Comparison of ENCODE assay signal across 8 mouse cellular contexts in genomic region chr5:113309491-113310376, GRCm38 (mm10). TPM values are rescaled to one million over a fixed set of nuclear protein-coding genes. Genes with fewer than 3 reads are reported as not detected.
DNase-seq lines count a peak whose midpoint lies in the region; ATAC-seq and TF ChIP-seq lines count a peak whose summit lies in the region.

No protein-coding gene starts in this region.

- H3K9me3 ChIP-seq in lung, embryonic 15.5 days: no peaks in the 10 kb centered on the region
- no peaks in the 10 kb centered on the region for H3K9me3 ChIP-seq in limb, embryonic 10.5 days (replicated peaks)

- 55% methylated on average over 22 of the region's 22 CpGs for WGBS in lung, embryonic 15.5 days
- 64% methylated on average over 22 of the region's 22 CpGs for WGBS in limb, embryonic 10.5 days
- 49% methylated on average over 22 of the region's 22 CpGs for WGBS in small intestine, adult 2 months

- DNase-seq in lung, postnatal 14 days: no peak
- no peak for DNase-seq in limb, embryonic 10.5 days (ENCODE audit: low spot score)
- DNase-seq in yolk sac, embryonic 10.5 days (ENCODE audit: low spot score): no peak
- no peak for DNase-seq in testis, postnatal 14 days (ENCODE audit: low spot score)
- DNase-seq in gastrocnemius, postnatal 4 days (ENCODE audit: low spot score in 2 of 2): no peak

- TF ChIP-seq CTCF in embryonic fibroblast, embryonic 13.5 days (IDR thresholded peaks at IDR 0.05; ENCODE audit: borderline replicate concordance, insufficient read depth, low read length): no peak
- TF ChIP-seq CTCF in small intestine, adult 2 months (IDR thresholded peaks at IDR 0.05; ENCODE audit: extremely low read depth, insufficient read length, insufficient replicate concordance, low read depth, low read length): no peak

- H3K9ac ChIP-seq in lung, embryonic 15.5 days: peak overlapping the region; percentile 55; the same call in 1 of the 2 replicates

- H3K4me2 ChIP-seq in lung, embryonic 15.5 days: peak overlapping the region; percentile 85

- peaks cover 14% of the 10 kb centered on the region for H3K4me1 ChIP-seq in lung, embryonic 15.5 days
- no peaks in the 10 kb centered on the region for H3K4me1 ChIP-seq in embryonic fibroblast, embryonic 13.5 days (ENCODE audit: control insufficient read depth, insufficient read depth, low read length)
- H3K4me1 ChIP-seq in limb, embryonic 10.5 days: peaks cover 48% of the 10 kb centered on the region
- H3K4me1 ChIP-seq in small intestine, adult 2 months (ENCODE audit: control insufficient read depth, insufficient read depth, insufficient read length, low read length): peaks cover 2% of the 10 kb centered on the region

- no peak for ATAC-seq in lung, embryonic 15.5 days (ENCODE audit: borderline replicate concordance, extremely low read depth, low FRiP score, low TSS enrichment)

- H3K4me3 ChIP-seq in lung, embryonic 15.5 days: peak overlapping the region; percentile 55
- peak overlapping the region; percentile 47; the same call in 1 of the 2 replicates for H3K4me3 ChIP-seq in embryonic fibroblast, embryonic 13.5 days (ENCODE audit: insufficient read depth, low read length)
- peak overlapping the region; percentile 71 for H3K4me3 ChIP-seq in limb, embryonic 10.5 days
- H3K4me3 ChIP-seq in small intestine, adult 2 months (ENCODE audit: low read depth, low read length): peak overlapping the region; percentile 69

- no peaks in the 10 kb centered on the region for H3K36me3 ChIP-seq in lung, embryonic 15.5 days
- H3K36me3 ChIP-seq in limb, embryonic 10.5 days: no peaks in the 10 kb centered on the region
- no peaks in the 10 kb centered on the region for H3K36me3 ChIP-seq in small intestine, adult 2 months (ENCODE audit: control insufficient read depth, insufficient read depth, low read length)

- H3K27ac ChIP-seq in lung, embryonic 15.5 days: no peak overlapping the region
- no peak overlapping the region for H3K27ac ChIP-seq in embryonic fibroblast, embryonic 13.5 days (ENCODE audit: insufficient read depth, low read length)
- H3K27ac ChIP-seq in limb, embryonic 10.5 days: peak overlapping the region; percentile 70; the same call in 1 of the 2 replicates
- no peak overlapping the region for H3K27ac ChIP-seq in small intestine, adult 2 months (ENCODE audit: insufficient read depth, low read depth, low read length)

- H3K27me3 ChIP-seq in lung, embryonic 15.5 days: peaks cover 29% of the 10 kb centered on the region; the same call in 1 of the 2 replicates
- peaks cover 68% of the 10 kb centered on the region for H3K27me3 ChIP-seq in limb, embryonic 10.5 days (ENCODE audit: low read depth, poor library complexity, severe bottlenecking)
- peaks cover 10% of the 10 kb centered on the region for H3K27me3 ChIP-seq in small intestine, adult 2 months (ENCODE audit: control insufficient read depth, insufficient read depth, low read length)

- no peak for TF ChIP-seq POLR2A in embryonic fibroblast, embryonic 13.5 days (IDR thresholded peaks at IDR 0.05; ENCODE audit: low read depth, low read length)
- no peak for TF ChIP-seq POLR2A in small intestine, adult 2 months (IDR thresholded peaks at IDR 0.05; ENCODE audit: low read depth, low read length)

RNA-seq across cellular contexts. Expression of gene Sgsm1, which starts 0.9 kb away (rescaled TPM):
- 4.8 and 5.4 TPM in 2 replicates for polyA plus RNA-seq in lung, embryonic 15.5 days (2015; fragmentation: Nextera tagmentation; extraction: Ambion mirVana)
- polyA plus RNA-seq in embryonic fibroblast, embryonic 13.5 days (2011; ENCODE audit: insufficient read length, low read depth, missing spikeins): 1.1 and 1.9 TPM in 2 replicates
- polyA plus RNA-seq in limb, embryonic 10.5 days (2016; fragmentation: Nextera tagmentation; extraction: Ambion mirVana): 13.4 and 15.1 TPM in 2 replicates
- 3.1 and 4.8 TPM in 2 replicates for polyA plus RNA-seq in small intestine, adult 2 months (2012; rRNA removed)
- 1 to 10 TPM in 1 of 2 experiments, under 1 TPM in 1; 0.75 to 1.3 TPM for total RNA-seq in gastrocnemius, postnatal 4 days (2021)

RNA-seq across cellular contexts. Expression of gene Aym1, which starts 47.4 kb away (rescaled TPM):
- polyA plus RNA-seq in lung, embryonic 15.5 days (2015; fragmentation: Nextera tagmentation; extraction: Ambion mirVana): not detected in 2 replicates
- polyA plus RNA-seq in embryonic fibroblast, embryonic 13.5 days (2011; ENCODE audit: insufficient read length, low read depth, missing spikeins): not detected in 2 replicates
- not detected in 2 replicates for polyA plus RNA-seq in limb, embryonic 10.5 days (2016; fragmentation: Nextera tagmentation; extraction: Ambion mirVana)
- polyA plus RNA-seq in small intestine, adult 2 months (2012; rRNA removed): not detected in 2 replicates
- total RNA-seq in gastrocnemius, postnatal 4 days (2021): not detected
